Mouse (Mus musculus) testis, adult 10 weeks (tissue): Measurements from ENCODE around the gene Atg7. TPM values are rescaled to one million over a fixed set of nuclear protein-coding genes. Genes with fewer than 3 reads are reported as not detected.

Experiments used
- polyA plus RNA-seq: library from polyadenylated mRNA; stranded (reverse); fragments of 350-450 nt; fragmentation: Illumina TruSeq; extraction: RNeasy Lipid Tissue Mini Kit (QIAGEN cat#74804); gene quantifications from one replicate; pipeline ENCODE4 v1.2.3, GENCODE M21; 2014; ENCODE audit warnings: low read depth, low replicate concordance

The Atg7 gene
- polyA plus RNA-seq, result 16.6 TPM

GRCm38 (mm10) chr6:114642601-114643528 is at the start of gene Atg7:
Gene Atg7 (plus strand): TSS chr6:114643097.

Other genes starting within 250 kb of the Atg7 start
- 0.07 TPM for gene Hrh1, start 245.2 kb upstream of the Atg7 start, polyA plus RNA-seq